Mouse (Mus musculus): Measurements from ENCODE around the gene Gm21294. TPM values are rescaled to one million over a fixed set of nuclear protein-coding genes. Genes with fewer than 3 reads are reported as not detected.

Gene Gm21294
- not detected for total RNA-seq (2023)

GRCm38 (mm10) chrY:89052506-89052905, at the start of gene Gm21294:
Gene Gm21294 (plus strand): TSS chrY:89052806.

Measured in CD4-positive naive resting alpha-beta T cell, adult 57 days (primary cell).